Mouse (Mus musculus) neural tube, embryonic 11.5 days (tissue): Measurements from ENCODE around the gene Srebf2. TPM values are rescaled to one million over a fixed set of nuclear protein-coding genes. Genes with fewer than 3 reads are reported as not detected.

Experiments
- ATAC-seq: fragments of 200-750 bp; cut with Nextera tagmentation; 2 replicates; pipeline ENCODE4 v1.8.0; 2017; ENCODE audit warnings: moderate number of reproducible peaks, mild to moderate bottlenecking, moderate TSS enrichment, moderate library complexity; ENCODE audit not compliant: insufficient read depth, low FRiP score, low TSS enrichment
- DNase-seq: peaks from one replicate; pipeline ENCODE4 v3.0.0-alpha.2; 2015; ENCODE audit warnings: low spot score
- H3K27ac ChIP-seq: fragments of 300-500 bp; sonication (generic); 2 replicates; pipeline ENCODE4 v1.5.1; 2014; ENCODE audit warnings: low read depth, mild to moderate bottlenecking, low read length
- H3K27me3 ChIP-seq: fragments of 300-500 bp; sonication (generic); 2 replicates; pipeline ENCODE4 v1.6.1; 2014; ENCODE audit warnings: mild to moderate bottlenecking, low read length, mixed read lengths; ENCODE audit not compliant: control insufficient read depth, insufficient read depth
- H3K36me3 ChIP-seq: fragments of 300-500 bp; sonication (generic); 2 replicates; pipeline ENCODE4 v1.6.1; 2014; ENCODE audit warnings: mild to moderate bottlenecking, low read length, moderate library complexity, mixed read lengths; ENCODE audit not compliant: control insufficient read depth, insufficient read depth
- H3K4me1 ChIP-seq: fragments of 300-500 bp; sonication (generic); 2 replicates; pipeline ENCODE4 v1.6.1; 2014; ENCODE audit warnings: low read length, mixed read lengths; ENCODE audit not compliant: control insufficient read depth, insufficient read depth
- H3K4me2 ChIP-seq: fragments of 300-500 bp; sonication (generic); 2 replicates; pipeline ENCODE4 v1.6.1; 2014; ENCODE audit warnings: low read depth, mild to moderate bottlenecking, moderate library complexity
- H3K4me3 ChIP-seq: fragments of 300-500 bp; sonication (generic); 2 replicates; pipeline ENCODE4 v1.5.1; 2014; ENCODE audit warnings: low read depth, low read length
- H3K9ac ChIP-seq: fragments of 300-500 bp; sonication (generic); 2 replicates; pipeline ENCODE4 v1.6.1; 2014; ENCODE audit warnings: mild to moderate bottlenecking, low read length
- H3K9me3 ChIP-seq: fragments of 300-500 bp; sonication (generic); 2 replicates; pipeline ENCODE4 v1.6.1; 2016; ENCODE audit warnings: low read length; ENCODE audit not compliant: control insufficient read depth
- WGBS: fragments of 180-500 bp; shearing (Covaris S2); extraction: QIAGEN DNeasy Blood & Tissue Kit; methylation state at CpG from one replicate; pipeline ENCODE4 v1.1.7; 2014; 5-methylcytosine and 5-hydroxymethylcytosine counted together
- polyA plus RNA-seq: library from polyadenylated mRNA; unstranded; fragments of >200 nt; fragmentation: Nextera tagmentation; extraction: Ambion mirVana; gene quantifications from 2 replicates; pipeline ENCODE4 v1.2.1, GENCODE M21; 2014

Gene Srebf2
- polyA plus RNA-seq, 1 experiment from 2014 or later: 195 TPM

DNA sequence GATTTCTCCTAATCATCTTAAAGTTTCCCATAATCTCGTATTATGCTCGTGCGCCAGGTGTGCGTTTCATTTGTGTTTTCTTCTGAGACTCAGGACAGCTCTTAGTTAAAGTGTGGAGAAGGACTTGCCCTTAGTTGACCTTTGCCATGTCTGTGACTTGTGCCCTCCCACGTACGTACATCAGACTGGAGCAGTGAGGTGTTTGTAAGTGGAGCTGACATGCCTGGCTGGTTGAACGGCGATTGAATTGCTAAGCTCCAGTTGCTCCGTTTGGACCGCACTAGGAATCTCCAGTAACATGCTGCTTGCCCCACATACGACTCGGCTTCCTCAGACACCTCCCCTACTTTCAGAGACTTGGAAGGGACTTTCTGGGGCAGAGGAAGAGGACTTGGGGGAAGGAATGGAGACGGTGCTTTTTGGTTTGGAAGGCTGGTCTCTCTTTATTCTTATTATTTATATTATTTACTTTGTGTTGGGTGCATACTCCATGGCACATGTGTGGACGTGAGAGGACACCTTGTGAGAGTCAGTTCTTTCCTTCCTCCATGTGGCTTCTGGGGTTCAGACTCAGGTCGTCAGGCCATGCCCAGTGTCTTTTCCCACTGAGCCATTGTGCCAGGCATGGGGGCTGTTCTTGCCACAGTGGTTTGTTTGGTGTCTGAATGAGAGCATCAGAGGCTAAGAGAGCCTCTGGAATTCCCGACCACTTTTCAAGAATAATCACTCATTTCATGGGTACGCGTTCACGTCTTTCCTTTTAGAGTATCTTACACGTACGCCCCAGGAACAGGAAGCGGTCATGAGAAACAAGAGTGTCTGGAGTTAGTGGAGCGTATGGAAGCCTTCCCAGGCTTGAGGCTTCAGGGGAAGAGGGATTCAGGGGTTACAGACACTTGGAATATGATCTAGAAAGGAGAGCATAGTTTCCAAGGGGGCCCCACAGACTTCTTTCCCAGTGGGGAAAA lies 20.5 kb downstream of the Srebf2 start:
- Histone ChIP-seq H3K27ac (no peak overlapping the region), H3K4me3 (no peak overlapping the region), H3K9me3 (no peaks in the 10 kb centered on the region), H3K4me1 (peaks cover 19% of the 10 kb centered on the region), H3K4me2 (no peak overlapping the region), H3K27me3 (no peaks in the 10 kb centered on the region), H3K9ac (no peak overlapping the region), H3K36me3 (peaks cover 7% of the 10 kb centered on the region)
- DNase-seq (no peak), ATAC-seq (no peak)
- WGBS: 69% methylated on average over 23 of the region's 23 CpGs

DNA sequence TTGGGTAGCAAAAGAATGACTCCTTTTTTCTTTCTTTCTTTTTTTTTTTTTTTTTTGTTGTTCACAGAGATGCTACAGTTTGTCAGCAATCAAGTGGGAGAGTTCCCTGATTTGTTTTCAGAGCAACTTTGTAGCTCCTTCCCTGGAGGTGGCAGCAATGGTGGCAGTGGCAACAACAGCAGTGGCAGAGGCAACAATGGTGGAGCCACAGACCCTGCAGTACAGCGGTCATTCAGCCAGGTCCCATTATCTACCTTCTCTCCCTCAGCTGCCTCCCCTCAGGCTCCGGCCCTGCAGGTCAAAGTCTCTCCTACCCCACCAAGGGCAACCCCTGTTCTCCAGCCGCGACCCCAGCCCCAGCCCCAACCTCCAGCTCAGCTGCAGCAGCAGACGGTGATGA lies 22.7 kb downstream of the Srebf2 start:
- H3K9ac ChIP-seq: no peak overlapping the region
- ATAC-seq (no peak), DNase-seq (no peak)
- peaks cover 19% of the 10 kb centered on the region for H3K4me1 ChIP-seq
- no peak overlapping the region for H3K4me3 ChIP-seq
- no peak overlapping the region for H3K27ac ChIP-seq
- H3K27me3 ChIP-seq: no peaks in the 10 kb centered on the region
- no peak overlapping the region for H3K4me2 ChIP-seq
- 65% methylated on average over 5 of the region's 5 CpGs for WGBS
- H3K36me3 ChIP-seq: peaks cover 15% of the 10 kb centered on the region
- H3K9me3 ChIP-seq: no peaks in the 10 kb centered on the region

DNA sequence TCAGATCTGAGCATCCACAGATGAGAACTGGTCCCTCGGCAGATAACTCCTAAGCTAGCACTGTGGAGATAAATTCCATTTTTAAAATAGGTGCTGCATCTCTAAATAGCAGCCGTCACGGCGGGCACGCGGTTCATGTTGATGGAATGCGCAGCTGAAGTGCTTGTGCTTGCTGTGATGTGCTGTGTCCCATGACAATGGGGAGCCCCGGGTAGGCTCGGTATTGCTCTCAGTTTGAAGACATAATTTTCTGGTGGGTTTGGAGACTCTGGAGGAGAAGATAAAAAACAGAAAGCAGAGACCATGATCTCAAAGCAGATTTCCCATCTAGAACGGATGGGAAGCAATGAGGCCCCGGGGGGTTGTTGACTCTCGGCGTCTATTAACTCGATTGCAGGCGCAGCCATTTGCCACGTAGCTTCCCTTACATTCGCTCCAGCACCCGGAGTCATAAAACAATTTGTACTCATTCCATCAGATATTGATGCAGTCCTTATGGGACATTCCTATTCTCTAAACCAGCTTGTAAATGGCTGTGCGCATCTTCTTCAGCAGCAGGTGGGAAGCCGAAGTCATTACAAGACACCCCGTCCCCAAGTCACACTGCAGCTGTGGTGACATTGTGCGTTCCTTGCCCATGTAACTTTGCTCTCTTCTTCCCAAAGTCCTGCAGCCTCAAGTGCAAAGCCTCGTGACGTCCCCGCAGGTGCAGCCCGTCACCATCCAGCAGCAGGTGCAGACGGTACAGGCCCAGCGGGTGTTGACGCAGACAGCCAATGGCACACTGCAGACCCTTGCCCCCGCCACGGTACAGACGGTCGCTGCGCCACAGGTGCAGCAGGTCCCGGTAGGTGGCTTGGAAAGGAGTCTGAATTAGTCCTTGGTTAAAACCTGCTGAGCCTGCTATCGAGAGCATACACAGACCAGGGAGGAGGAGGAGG lies 23.7 kb downstream of the Srebf2 start:
- no peak overlapping the region for H3K27ac ChIP-seq
- no peak for DNase-seq
- H3K9me3 ChIP-seq: no peaks in the 10 kb centered on the region
- H3K4me3 ChIP-seq: no peak overlapping the region
- ATAC-seq: no peak
- H3K9ac ChIP-seq: no peak overlapping the region
- H3K4me2 ChIP-seq: no peak overlapping the region
- H3K27me3 ChIP-seq: no peaks in the 10 kb centered on the region
- H3K36me3 ChIP-seq: peaks cover 21% of the 10 kb centered on the region
- WGBS: 61% methylated on average over 36 of the region's 36 CpGs
- H3K4me1 ChIP-seq: peaks cover 18% of the 10 kb centered on the region

DNA sequence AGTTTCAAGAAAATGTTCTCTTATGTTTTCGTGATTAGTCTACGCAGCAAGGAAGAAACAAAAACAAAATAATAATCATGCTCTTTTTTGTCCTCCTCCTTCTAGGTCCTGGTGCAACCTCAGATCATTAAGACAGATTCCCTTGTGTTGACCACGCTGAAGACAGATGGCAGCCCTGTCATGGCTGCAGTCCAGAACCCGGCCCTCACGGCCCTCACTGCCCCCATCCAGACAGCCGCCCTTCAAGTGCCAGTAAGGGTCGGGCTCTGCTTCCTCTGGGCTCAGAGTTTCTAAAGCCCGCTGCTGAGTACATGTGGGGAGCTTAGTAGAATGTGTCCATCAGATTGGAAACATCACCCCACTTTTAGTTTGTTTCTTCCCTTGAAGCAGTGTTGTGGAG lies 25.7 kb downstream of the Srebf2 start:
- no peak overlapping the region for H3K27ac ChIP-seq
- H3K9ac ChIP-seq: no peak overlapping the region
- no peak for DNase-seq
- H3K27me3 ChIP-seq: no peaks in the 10 kb centered on the region
- no peak overlapping the region for H3K4me2 ChIP-seq
- WGBS: 92% methylated on average over 8 of the region's 8 CpGs
- ATAC-seq: no peak
- H3K4me1 ChIP-seq: 0 out of 2 replicates have a peak, but pooled peaks cover 2% of the 10 kb centered on the region
- no peak overlapping the region for H3K4me3 ChIP-seq
- peaks cover 34% of the 10 kb centered on the region for H3K36me3 ChIP-seq
- H3K9me3 ChIP-seq: no peaks in the 10 kb centered on the region

DNA sequence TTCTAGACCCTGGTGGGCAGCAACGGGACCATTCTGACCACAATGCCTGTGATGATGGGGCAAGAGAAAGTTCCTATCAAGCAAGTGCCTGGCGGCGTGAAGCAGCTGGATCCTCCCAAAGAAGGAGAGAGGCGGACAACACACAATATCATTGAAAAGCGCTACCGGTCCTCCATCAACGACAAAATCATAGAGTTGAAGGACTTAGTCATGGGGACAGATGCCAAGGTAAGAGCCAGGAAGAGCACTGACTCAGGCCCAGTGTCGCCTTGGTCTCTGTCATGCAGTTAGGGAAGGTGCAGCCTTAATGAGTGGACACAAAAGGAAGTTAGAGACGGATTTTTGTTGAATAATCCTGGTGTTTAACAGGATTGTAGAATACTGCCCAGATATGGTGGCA lies 28.1 kb downstream of the Srebf2 start:
- Histone ChIP-seq H3K4me1 (no peaks in the 10 kb centered on the region), H3K27ac (no peak overlapping the region), H3K36me3 (peaks cover 53% of the 10 kb centered on the region), H3K27me3 (no peaks in the 10 kb centered on the region), H3K4me3 (no peak overlapping the region), H3K9ac (no peak overlapping the region), H3K4me2 (no peak overlapping the region), H3K9me3 (no peaks in the 10 kb centered on the region)
- DNase-seq (no peak), ATAC-seq (no peak)
- WGBS: 96% methylated on average over 9 of the region's 9 CpGs

DNA sequence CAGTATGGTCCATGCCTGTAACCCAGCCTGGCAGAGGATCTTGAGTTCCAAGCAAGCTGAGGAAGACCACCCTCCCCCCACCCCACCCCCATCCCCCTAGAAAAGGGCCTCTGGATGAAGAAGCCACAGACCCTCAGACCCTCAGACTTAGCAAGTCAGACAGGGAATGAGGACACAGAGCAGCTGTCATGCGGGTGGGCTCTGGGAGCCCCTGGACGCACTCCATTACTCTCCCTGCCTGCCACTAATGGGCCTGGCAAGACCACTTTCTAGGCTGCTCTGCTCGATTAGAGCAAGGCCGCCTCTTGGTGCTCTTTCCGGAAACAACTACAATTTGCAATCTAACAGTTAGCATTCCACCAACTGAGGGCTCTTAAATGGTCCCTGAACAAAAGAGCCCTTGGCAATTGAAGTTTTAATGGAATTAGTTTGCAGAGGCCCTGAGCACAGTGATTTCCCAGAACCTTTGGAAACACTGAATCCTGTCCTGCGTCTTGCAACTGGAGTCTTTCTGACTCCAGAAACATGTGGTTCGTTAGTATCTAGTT lies 30.8 kb downstream of the Srebf2 start:
- Histone ChIP-seq H3K36me3 (peaks cover 67% of the 10 kb centered on the region), H3K9ac (no peak overlapping the region), H3K9me3 (0 out of 2 replicates have a peak, but pooled peaks cover 5% of the 10 kb centered on the region), H3K4me1 (no peaks in the 10 kb centered on the region), H3K4me3 (no peak overlapping the region), H3K27me3 (no peaks in the 10 kb centered on the region), H3K4me2 (no peak overlapping the region), H3K27ac (no peak overlapping the region)
- ATAC-seq (no peak), DNase-seq (no peak)
- WGBS: 71% methylated on average over 7 of the region's 7 CpGs

DNA sequence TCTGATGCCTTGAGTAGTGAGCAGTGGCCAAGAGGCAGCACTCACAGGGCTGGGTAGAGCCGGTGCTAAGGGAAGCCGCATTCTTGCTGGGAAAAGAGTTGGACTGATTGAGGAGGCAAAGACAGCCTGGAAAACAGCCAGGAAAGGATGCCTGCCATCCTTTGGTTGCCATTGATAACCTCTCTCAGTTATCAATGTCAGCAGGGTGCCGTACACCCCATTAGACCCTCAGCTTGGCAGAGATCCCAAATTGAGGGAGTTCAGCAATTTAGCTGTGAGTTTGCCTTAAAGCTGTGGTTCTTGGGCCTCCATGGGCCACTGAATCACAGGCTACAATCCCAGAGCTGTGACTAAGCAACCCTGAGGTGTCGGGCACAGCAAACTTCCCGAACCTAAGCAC lies 34.1 kb downstream of the Srebf2 start:
- no peak overlapping the region for H3K9ac ChIP-seq
- WGBS: 99% methylated on average over 5 of the region's 5 CpGs
- no peak for ATAC-seq
- no peaks in the 10 kb centered on the region for H3K27me3 ChIP-seq
- no peak overlapping the region for H3K4me2 ChIP-seq
- H3K27ac ChIP-seq: no peak overlapping the region
- H3K4me3 ChIP-seq: no peak overlapping the region
- H3K9me3 ChIP-seq: 0 out of 2 replicates have a peak, but pooled peaks cover 5% of the 10 kb centered on the region
- H3K36me3 ChIP-seq: peaks cover 68% of the 10 kb centered on the region
- DNase-seq: no peak
- no peaks in the 10 kb centered on the region for H3K4me1 ChIP-seq

DNA sequence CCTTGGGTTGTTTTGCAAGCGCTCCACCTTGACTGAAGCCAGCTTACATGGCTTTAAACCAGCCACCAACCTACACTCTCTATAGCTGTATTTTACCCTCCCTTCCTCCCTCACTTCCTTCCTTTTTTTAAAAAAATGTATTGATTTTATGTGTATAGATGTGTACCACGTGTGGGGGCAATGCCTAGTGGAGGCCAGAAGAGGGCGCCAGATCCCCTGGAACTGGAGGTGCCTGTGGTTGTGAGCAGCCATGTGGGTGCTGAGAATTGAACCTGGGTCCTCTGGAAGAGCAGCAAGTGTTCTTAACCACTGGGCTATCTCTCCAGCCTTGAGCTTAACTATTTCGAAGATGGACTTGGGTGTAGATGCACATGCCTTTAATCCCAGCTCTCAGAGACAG lies 35.3 kb downstream of the Srebf2 start:
- no peak overlapping the region for H3K4me3 ChIP-seq
- DNase-seq (no peak), ATAC-seq (no peak)
- H3K36me3 ChIP-seq: peaks cover 69% of the 10 kb centered on the region
- 0 out of 2 replicates have a peak, but pooled peaks cover 5% of the 10 kb centered on the region for H3K9me3 ChIP-seq
- H3K9ac ChIP-seq: no peak overlapping the region
- no peaks in the 10 kb centered on the region for H3K27me3 ChIP-seq
- H3K4me1 ChIP-seq: no peaks in the 10 kb centered on the region
- 97% methylated on average over 4 of the region's 4 CpGs for WGBS
- no peak overlapping the region for H3K27ac ChIP-seq
- no peak overlapping the region for H3K4me2 ChIP-seq
